Mouse (Mus musculus) liver, embryonic 14.5 days (tissue): ENCODE measurements at regions not wholly inside any gene's neighbourhood (a gene's known extent, or its start where the extent isn't known, plus 50 kb on each side); places are given as distances from the start of the nearest gene placed in this dataset.

ENCODE experiments used
- ATAC-seq: fragments of 200-750 bp; cut with Nextera tagmentation; 2 replicates; pipeline ENCODE4 v1.8.0; 2017; ENCODE audit warnings: moderate number of reproducible peaks, mild to moderate bottlenecking, moderate library complexity; ENCODE audit not compliant: insufficient read depth
- DNase-seq, 3 experiments: peaks; one replicate each; pipeline ENCODE4 v3.0.0-alpha.2; 2012 to 2013; ENCODE audit warnings: low read depth in 3 of 3, low spot score in 3 of 3
- H3K27ac ChIP-seq: fragments of 300-500 bp; sonication (generic); 2 replicates; pipeline ENCODE4 v1.5.1; 2014; ENCODE audit warnings: moderate library complexity, mild to moderate bottlenecking, control low read depth, inconsistent platforms
- H3K27me3 ChIP-seq: fragments of 300-500 bp; sonication (generic); 2 replicates; pipeline ENCODE4 v1.6.1; 2014; ENCODE audit warnings: mild to moderate bottlenecking, low read length, moderate library complexity; ENCODE audit not compliant: control insufficient read depth, insufficient read depth
- H3K36me3 ChIP-seq: fragments of 300-500 bp; sonication (generic); replicated peaks from 2 replicates; pipeline ENCODE4 v1.6.1; 2014; ENCODE audit warnings: low read depth; ENCODE audit not compliant: control insufficient read depth, insufficient read depth
- H3K4me1 ChIP-seq, 2 experiments: fragments of 200-500 bp in 1 of 2; fragments of 300-500 bp in 1 of 2; sonication (generic) in 1 of 2; replicated peaks; 2 replicates each; pipeline ENCODE4 v1.6.1; 2012 to 2014; ENCODE audit warnings: antibody characterized with exemption in 1 of 2, inconsistent platforms in 1 of 2, low read length in 1 of 2; ENCODE audit not compliant: control insufficient read depth in 2 of 2, insufficient read depth in 2 of 2
- H3K4me2 ChIP-seq: fragments of 300-500 bp; sonication (generic); 2 replicates; pipeline ENCODE4 v1.6.1; 2014; ENCODE audit warnings: low read depth, mild to moderate bottlenecking, control low read depth, moderate library complexity
- H3K4me3 ChIP-seq, 2 experiments: fragments of 200-500 bp in 1 of 2; fragments of 300-500 bp in 1 of 2; sonication (generic) in 1 of 2; 2 replicates each; pipeline ENCODE4 v1.5.1; 2012 to 2014; ENCODE audit warnings: low read depth in 2 of 2, low read length in 2 of 2, mild to moderate bottlenecking in 2 of 2, control low read depth in 1 of 2, inconsistent platforms in 1 of 2, moderate library complexity in 1 of 2; ENCODE audit not compliant: insufficient read depth in 1 of 2
- H3K9ac ChIP-seq: fragments of 300-500 bp; sonication (generic); replicated peaks from 2 replicates; pipeline ENCODE4 v1.6.1; 2014; ENCODE audit warnings: mild to moderate bottlenecking, control low read depth, moderate library complexity
- H3K9me3 ChIP-seq: fragments of 300-500 bp; sonication (generic); 2 replicates; pipeline ENCODE4 v1.6.1; 2016; ENCODE audit warnings: low read length, mixed read lengths; ENCODE audit not compliant: control insufficient read depth
- CTCF ChIP-seq: IDR thresholded peaks from 2 replicates; pipeline ENCODE4 v1.5.1; 2016; ENCODE audit warnings: antibody characterized with exemption, low read depth, control low read depth
- EP300 ChIP-seq: IDR thresholded peaks from 2 replicates; pipeline ENCODE4 v1.6.1; 2016; ENCODE audit warnings: antibody characterized with exemption, low read depth
- WGBS: fragments of 180-500 bp; shearing (Covaris S2); extraction: QIAGEN DNeasy Blood & Tissue Kit; methylation state at CpG from one replicate; pipeline ENCODE4 v1.1.7; 2014; ENCODE audit not compliant: insufficient replicate concordance; 5-methylcytosine and 5-hydroxymethylcytosine counted together

GRCm38 (mm10) chr15:36402051-36402450 lies 605.5 kb downstream of the Zfp706 start:
- TF ChIP-seq CTCF (no peak), EP300 (no peak)
- H3K9ac ChIP-seq: no peak overlapping the region
- no peak overlapping the region for H3K4me3 ChIP-seq
- H3K36me3 ChIP-seq: no peaks in the 10 kb centered on the region
- 0 out of 4 replicates have a peak, but pooled peaks cover 0 to 2% of the 10 kb centered on the region in 2 experiments for H3K4me1 ChIP-seq
- no peak overlapping the region for H3K27ac ChIP-seq
- H3K4me2 ChIP-seq: no peak overlapping the region
- no peaks in the 10 kb centered on the region for H3K27me3 ChIP-seq
- ATAC-seq (no peak), DNase-seq (no peak)
- 61% methylated on average over 1 of the region's 1 CpGs for WGBS
- H3K9me3 ChIP-seq: no peaks in the 10 kb centered on the region

- DNase-seq (no peak), ATAC-seq (no peak)
- no peaks in the 10 kb centered on the region for H3K36me3 ChIP-seq
- no peak overlapping the region for H3K9ac ChIP-seq
- H3K27me3 ChIP-seq: no peaks in the 10 kb centered on the region
- no peaks in the 10 kb centered on the region for H3K9me3 ChIP-seq
- H3K4me2 ChIP-seq: no peak overlapping the region
- H3K27ac ChIP-seq: no peak overlapping the region
- TF ChIP-seq EP300: no peak
- no peak for TF ChIP-seq CTCF
- H3K4me3 ChIP-seq: no peak overlapping the region
- 0 out of 4 replicates have a peak, but pooled peaks cover 0 to 2% of the 10 kb centered on the region in 2 experiments for H3K4me1 ChIP-seq
- WGBS: 63% methylated on average over 9 of the region's 9 CpGs
Observed at GRCm38 (mm10) chr15:36400311-36400840, 607.2 kb downstream of the Zfp706 start.

- no peak overlapping the region for H3K4me3 ChIP-seq
- no peak overlapping the region for H3K27ac ChIP-seq
- no peaks in the 10 kb centered on the region for H3K27me3 ChIP-seq
- ATAC-seq (peak; percentile 28; the same call in 1 of the 2 replicates), DNase-seq (no peak)
- 0 out of 4 replicates have a peak, but pooled peaks cover 0 to 2% of the 10 kb centered on the region in 2 experiments for H3K4me1 ChIP-seq
- WGBS: 56% methylated on average over 7 of the region's 7 CpGs
- no peak overlapping the region for H3K4me2 ChIP-seq
- TF ChIP-seq EP300: no peak
- TF ChIP-seq CTCF: no peak
- no peak overlapping the region for H3K9ac ChIP-seq
- H3K36me3 ChIP-seq: no peaks in the 10 kb centered on the region
- H3K9me3 ChIP-seq: no peaks in the 10 kb centered on the region
Observed at GRCm38 (mm10) chr15:36399355-36400012, 608.1 kb downstream of the Zfp706 start.

GRCm38 (mm10) chr15:36398099-36398982 lies 609.2 kb downstream of the Zfp706 start:
- H3K27me3 ChIP-seq: no peaks in the 10 kb centered on the region
- no peak for ATAC-seq
- WGBS: 56% methylated on average over 9 of the region's 9 CpGs
- no peak overlapping the region for H3K4me3 ChIP-seq
- no peak overlapping the region for H3K27ac ChIP-seq
- no peaks in the 10 kb centered on the region for H3K9me3 ChIP-seq
- H3K9ac ChIP-seq: no peak overlapping the region
- H3K36me3 ChIP-seq: no peaks in the 10 kb centered on the region
- no peak for DNase-seq
- 0 out of 4 replicates have a peak, but pooled peaks cover 0 to 2% of the 10 kb centered on the region in 2 experiments for H3K4me1 ChIP-seq
- no peak overlapping the region for H3K4me2 ChIP-seq
- TF ChIP-seq EP300 (no peak), CTCF (no peak)

GRCm38 (mm10) chr15:36396791-36397190 lies 610.8 kb downstream of the Zfp706 start:
- H3K27ac ChIP-seq: no peak overlapping the region
- TF ChIP-seq EP300: no peak
- no peak for TF ChIP-seq CTCF
- no peak overlapping the region for H3K4me2 ChIP-seq
- H3K36me3 ChIP-seq: no peaks in the 10 kb centered on the region
- no peaks in the 10 kb centered on the region for H3K9me3 ChIP-seq
- H3K4me1 ChIP-seq: 0 out of 4 replicates have a peak, but pooled peaks cover 0 to 2% of the 10 kb centered on the region in 2 experiments
- H3K4me3 ChIP-seq: no peak overlapping the region
- ATAC-seq (no peak), DNase-seq (no peak)
- 58% methylated on average over 6 of the region's 6 CpGs for WGBS
- H3K27me3 ChIP-seq: no peaks in the 10 kb centered on the region
- no peak overlapping the region for H3K9ac ChIP-seq
